ENCODE assay signal across 10 mouse cellular contexts in genomic region chr13:94883966-94884960, GRCm38 (mm10). TPM values are rescaled to one million over a fixed set of nuclear protein-coding genes. Genes with fewer than 3 reads are reported as not detected.
A peak's percentile ranks its signal among the peaks of the same experiment; 100 is the strongest.
DNase-seq lines count a peak whose midpoint lies in the region; ATAC-seq and TF ChIP-seq lines count a peak whose summit lies in the region.
"Had no signal": no experiment of that assay in that cellular context is flagged by ENCODE, and none has a peak within 500 bp of the region (broad histone marks: within the 10 kb centered on the region; RNA-seq: fewer than 3 reads in every experiment).

No protein-coding gene starts in this region.

- H3K27ac ChIP-seq in kidney, postnatal 0 days, result no peak overlapping the region
- H3K27ac ChIP-seq in kidney, adult 2 months (ENCODE audit: insufficient read depth, low read depth, low read length), result no peak overlapping the region
- no peak overlapping the region for H3K27ac ChIP-seq in embryonic facial prominence, embryonic 15.5 days (replicated peaks)
- peak overlapping the region; percentile 69 for H3K27ac ChIP-seq in limb, embryonic 10.5 days
- no peak overlapping the region for H3K27ac ChIP-seq in neural tube, embryonic 15.5 days (replicated peaks)

- H3K4me2 ChIP-seq in kidney, postnatal 0 days (ENCODE audit: low read length), result peak overlapping the region; percentile 62
- H3K4me2 ChIP-seq in embryonic facial prominence, embryonic 15.5 days (replicated peaks), result peak overlapping the region; percentile 87
- H3K4me2 ChIP-seq in neural tube, embryonic 15.5 days, result peak overlapping the region; percentile 59

- TF ChIP-seq CTCF in kidney, postnatal 0 days (IDR thresholded peaks at IDR 0.05; ENCODE audit: low read depth), result no peak
- TF ChIP-seq CTCF in kidney, adult 2 months (conservative IDR thresholded peaks at IDR 0.05; ENCODE audit: insufficient read depth, insufficient read length, low read depth, low read length), result no peak

- TF ChIP-seq POLR2A in kidney, adult 2 months (IDR thresholded peaks at IDR 0.05; ENCODE audit: low read depth, low read length), result no peak

- no peak for ATAC-seq in kidney, postnatal 0 days (replicated peaks; ENCODE audit: low FRiP score, low read depth)
- no peak for ATAC-seq in embryonic facial prominence, embryonic 15.5 days (ENCODE audit: insufficient number of reproducible peaks, low FRiP score, low TSS enrichment, low read depth)
- ATAC-seq in neural tube, embryonic 15.5 days (ENCODE audit: low FRiP score), result no peak

- 0 out of 2 replicates have a peak, but pooled peaks cover 16% of the 10 kb centered on the region for H3K4me1 ChIP-seq in kidney, postnatal 0 days (replicated peaks; ENCODE audit: insufficient read depth, low read length)
- H3K4me1 ChIP-seq in kidney, adult 2 months (ENCODE audit: control insufficient read depth, insufficient read depth, low read length), result 0 out of 2 replicates have a peak, but pooled peaks cover 3% of the 10 kb centered on the region
- peaks cover 31% of the 10 kb centered on the region for H3K4me1 ChIP-seq in embryonic facial prominence, embryonic 15.5 days
- peaks cover 27% of the 10 kb centered on the region for H3K4me1 ChIP-seq in limb, embryonic 10.5 days
- H3K4me1 ChIP-seq in neural tube, embryonic 15.5 days, result peaks cover 21% of the 10 kb centered on the region

- peak overlapping the region; percentile 34 for H3K4me3 ChIP-seq in kidney, postnatal 0 days (replicated peaks; ENCODE audit: low read depth, low read length)
- no peak overlapping the region for H3K4me3 ChIP-seq in kidney, adult 2 months (ENCODE audit: insufficient read depth, low read depth, low read length)
- H3K4me3 ChIP-seq in embryonic facial prominence, embryonic 15.5 days (replicated peaks), result peak overlapping the region; percentile 45
- H3K4me3 ChIP-seq in limb, embryonic 10.5 days, result peak overlapping the region; percentile 61
- H3K4me3 ChIP-seq in neural tube, embryonic 15.5 days (replicated peaks), result peak overlapping the region; percentile 35

- 2% methylated on average over 36 of the region's 36 CpGs for WGBS in kidney, postnatal 0 days
- 8% methylated on average over 36 of the region's 36 CpGs for WGBS in kidney, adult 2 months
- WGBS in embryonic facial prominence, embryonic 15.5 days, result 4% methylated on average over 36 of the region's 36 CpGs
- WGBS in limb, embryonic 10.5 days, result 1% methylated on average over 36 of the region's 36 CpGs
- 2% methylated on average over 36 of the region's 36 CpGs for WGBS in neural tube, embryonic 15.5 days

- H3K36me3 ChIP-seq in kidney, postnatal 0 days (ENCODE audit: insufficient read depth, low read length), result no peaks in the 10 kb centered on the region
- H3K36me3 ChIP-seq in kidney, adult 2 months (ENCODE audit: control insufficient read depth, insufficient read depth, low read length), result no peaks in the 10 kb centered on the region
- H3K36me3 ChIP-seq in embryonic facial prominence, embryonic 15.5 days, result no peaks in the 10 kb centered on the region
- no peaks in the 10 kb centered on the region for H3K36me3 ChIP-seq in limb, embryonic 10.5 days
- H3K36me3 ChIP-seq in neural tube, embryonic 15.5 days, result no peaks in the 10 kb centered on the region

- peaks cover 79% of the 10 kb centered on the region for H3K27me3 ChIP-seq in kidney, postnatal 0 days (ENCODE audit: insufficient read depth, low read length)
- H3K27me3 ChIP-seq in kidney, adult 2 months (replicated peaks; ENCODE audit: control insufficient read depth, insufficient read depth, low read length), result peaks cover 15% of the 10 kb centered on the region
- H3K27me3 ChIP-seq in embryonic facial prominence, embryonic 15.5 days, result peaks cover 89% of the 10 kb centered on the region
- peaks cover 99% of the 10 kb centered on the region for H3K27me3 ChIP-seq in limb, embryonic 10.5 days (ENCODE audit: low read depth, poor library complexity, severe bottlenecking)
- H3K27me3 ChIP-seq in neural tube, embryonic 15.5 days (replicated peaks), result peaks cover 84% of the 10 kb centered on the region

- H3K9ac ChIP-seq in kidney, postnatal 0 days (ENCODE audit: low read depth, low read length), result no peak overlapping the region
- H3K9ac ChIP-seq in embryonic facial prominence, embryonic 15.5 days, result no peak overlapping the region
- no peak overlapping the region for H3K9ac ChIP-seq in neural tube, embryonic 15.5 days (replicated peaks)

- H3K9me3 ChIP-seq in kidney, postnatal 0 days (replicated peaks; ENCODE audit: low read length), result no peaks in the 10 kb centered on the region
- H3K9me3 ChIP-seq in embryonic facial prominence, embryonic 15.5 days (replicated peaks), result no peaks in the 10 kb centered on the region
- H3K9me3 ChIP-seq in limb, embryonic 10.5 days (replicated peaks), result no peaks in the 10 kb centered on the region
- no peaks in the 10 kb centered on the region for H3K9me3 ChIP-seq in neural tube, embryonic 15.5 days (replicated peaks)

- DNase-seq in kidney, postnatal 0 days (ENCODE audit: low spot score), result no peak
- DNase-seq in kidney, adult 2 months, result no peak
- peak; percentile 75 for DNase-seq in limb, embryonic 10.5 days (ENCODE audit: low spot score)
- DNase-seq in c-Kit-positive CD71-positive TER-119-positive erythroid progenitor cells, embryonic 14.5 days (ENCODE audit: low spot score), result no peak
- DNase-seq in left cerebral cortex, adult 18-20 months (ENCODE audit: low spot score in 2 of 2), result no peak
- DNase-seq in spleen, postnatal 10 days (ENCODE audit: low spot score in 2 of 2), result no peak

RNA-seq across cellular contexts. Expression of gene Otp, which starts 8.9 kb away (rescaled TPM):
- polyA plus RNA-seq in kidney, postnatal 0 days (2015; fragmentation: Nextera tagmentation; extraction: Ambion mirVana), result not detected in 2 replicates
- polyA plus RNA-seq in kidney, adult 2 months (2012; rRNA removed), result not detected in 2 replicates
- not detected in 2 replicates for polyA plus RNA-seq in embryonic facial prominence, embryonic 15.5 days (2015; fragmentation: Nextera tagmentation; extraction: Ambion mirVana)
- not detected in 2 replicates for polyA plus RNA-seq in limb, embryonic 10.5 days (2016; fragmentation: Nextera tagmentation; extraction: Ambion mirVana)
- 6.9 and 7.0 TPM in 2 replicates for polyA plus RNA-seq in neural tube, embryonic 15.5 days (2015; fragmentation: Nextera tagmentation; extraction: Ambion mirVana)
- total RNA-seq in left cerebral cortex, adult 18-20 months (2021), result under 1 TPM in 1 of 2 experiments, not detected in 1; 0.12 TPM
- total RNA-seq: layer of hippocampus, postnatal 10 days; neutrophil, adult 5-6 weeks had no signal
